Mouse (Mus musculus): ENCODE data around the gene Polr3b. TPM values are rescaled to one million over a fixed set of nuclear protein-coding genes. Genes with fewer than 3 reads are reported as not detected.

Gene Polr3b
- polyA plus RNA-seq, 1 experiment from 2014 or later = 17.2 TPM

- Histone ChIP-seq H3K4me1 (replicated peaks) (no peaks in the 10 kb centered on the region), H3K27me3 (no peaks in the 10 kb centered on the region), H3K9me3 (no peaks in the 10 kb centered on the region), H3K4me2 (replicated peaks) (no peak overlapping the region), H3K27ac (no peak overlapping the region), H3K4me3 (replicated peaks) (no peak overlapping the region), H3K9ac (replicated peaks) (no peak overlapping the region), H3K36me3 (peaks cover 5% of the 10 kb centered on the region; the same call in 1 of the 2 replicates)
- no peak for ATAC-seq
- 87% methylated on average over 2 of the region's 2 CpGs for WGBS
Observed at GRCm38 (mm10) chr10:84585294-84585650, 36.8 kb upstream of the Polr3b start.

GRCm38 (mm10) chr10:84590956-84591355 is 31.1 kb upstream of the Polr3b start:
- H3K9me3 ChIP-seq = no peaks in the 10 kb centered on the region
- WGBS = 86% methylated on average over 14 of the region's 14 CpGs
- H3K4me2 ChIP-seq (replicated peaks) = no peak overlapping the region
- H3K4me3 ChIP-seq (replicated peaks) = no peak overlapping the region
- peaks cover 15% of the 10 kb centered on the region for H3K36me3 ChIP-seq
- H3K27me3 ChIP-seq = 0 out of 2 replicates have a peak, but pooled peaks cover 2% of the 10 kb centered on the region
- H3K27ac ChIP-seq = no peak overlapping the region
- no peak for ATAC-seq
- H3K4me1 ChIP-seq (replicated peaks) = no peaks in the 10 kb centered on the region; the same call in 1 of the 2 replicates
- H3K9ac ChIP-seq (replicated peaks) = no peak overlapping the region

- WGBS = 95% methylated on average over 2 of the region's 2 CpGs
- H3K36me3 ChIP-seq = peaks cover 15% of the 10 kb centered on the region
- no peak overlapping the region for H3K4me3 ChIP-seq (replicated peaks)
- H3K9ac ChIP-seq (replicated peaks) = no peak overlapping the region
- 0 out of 2 replicates have a peak, but pooled peaks cover 2% of the 10 kb centered on the region for H3K27me3 ChIP-seq
- no peak overlapping the region for H3K27ac ChIP-seq
- H3K4me1 ChIP-seq (replicated peaks) = no peaks in the 10 kb centered on the region; the same call in 1 of the 2 replicates
- no peaks in the 10 kb centered on the region for H3K9me3 ChIP-seq
- no peak overlapping the region for H3K4me2 ChIP-seq (replicated peaks)
- ATAC-seq = no peak
Observed at GRCm38 (mm10) chr10:84591640-84592148, 30.4 kb upstream of the Polr3b start.

- H3K4me1 ChIP-seq (replicated peaks) = no peaks in the 10 kb centered on the region; the same call in 1 of the 2 replicates
- no peak overlapping the region for H3K4me3 ChIP-seq (replicated peaks)
- no peak overlapping the region for H3K4me2 ChIP-seq (replicated peaks)
- no peaks in the 10 kb centered on the region for H3K9me3 ChIP-seq
- H3K27me3 ChIP-seq = 0 out of 2 replicates have a peak, but pooled peaks cover 2% of the 10 kb centered on the region
- 57% methylated on average over 3 of the region's 3 CpGs for WGBS
- no peak overlapping the region for H3K9ac ChIP-seq (replicated peaks)
- peaks cover 15% of the 10 kb centered on the region for H3K36me3 ChIP-seq
- no peak overlapping the region for H3K27ac ChIP-seq
- no peak for ATAC-seq
Observed at GRCm38 (mm10) chr10:84592745-84593144, 29.3 kb upstream of the Polr3b start.

GRCm38 (mm10) chr10:84597127-84597785 is 24.8 kb upstream of the Polr3b start:
- H3K9ac ChIP-seq (replicated peaks) = no peak overlapping the region
- WGBS = 74% methylated on average over 3 of the region's 3 CpGs
- no peak for ATAC-seq
- no peak overlapping the region for H3K4me2 ChIP-seq (replicated peaks)
- H3K36me3 ChIP-seq = no peaks in the 10 kb centered on the region
- no peaks in the 10 kb centered on the region; the same call in 1 of the 2 replicates for H3K4me1 ChIP-seq (replicated peaks)
- no peaks in the 10 kb centered on the region for H3K9me3 ChIP-seq
- H3K27me3 ChIP-seq = 0 out of 2 replicates have a peak, but pooled peaks cover 2% of the 10 kb centered on the region
- no peak overlapping the region for H3K4me3 ChIP-seq (replicated peaks)
- no peak overlapping the region for H3K27ac ChIP-seq

- Histone ChIP-seq H3K36me3 (no peaks in the 10 kb centered on the region), H3K9me3 (no peaks in the 10 kb centered on the region), H3K27ac (no peak overlapping the region), H3K9ac (replicated peaks) (no peak overlapping the region), H3K4me1 (replicated peaks) (no peaks in the 10 kb centered on the region), H3K4me2 (replicated peaks) (no peak overlapping the region), H3K27me3 (0 out of 2 replicates have a peak, but pooled peaks cover 2% of the 10 kb centered on the region), H3K4me3 (replicated peaks) (no peak overlapping the region)
- no peak for ATAC-seq
- 44% methylated on average over 1 of the region's 1 CpGs for WGBS
Observed at GRCm38 (mm10) chr10:84598172-84598571, 23.9 kb upstream of the Polr3b start.

GRCm38 (mm10) chr10:84600136-84600535 is 22.0 kb upstream of the Polr3b start:
- no peak overlapping the region for H3K4me3 ChIP-seq (replicated peaks)
- H3K9me3 ChIP-seq = no peaks in the 10 kb centered on the region
- no peak overlapping the region for H3K27ac ChIP-seq
- H3K4me2 ChIP-seq (replicated peaks) = no peak overlapping the region
- no peaks in the 10 kb centered on the region for H3K4me1 ChIP-seq (replicated peaks)
- WGBS = 88% methylated on average over 6 of the region's 6 CpGs
- H3K27me3 ChIP-seq = 0 out of 2 replicates have a peak, but pooled peaks cover 2% of the 10 kb centered on the region
- H3K9ac ChIP-seq (replicated peaks) = no peak overlapping the region
- no peak for ATAC-seq
- peaks cover 3% of the 10 kb centered on the region; the same call in 1 of the 2 replicates for H3K36me3 ChIP-seq

GRCm38 (mm10) chr10:84604335-84604734 is 17.8 kb upstream of the Polr3b start:
- 48% methylated on average over 1 of the region's 1 CpGs for WGBS
- Histone ChIP-seq H3K4me2 (replicated peaks) (no peak overlapping the region), H3K9me3 (no peaks in the 10 kb centered on the region; the same call in 1 of the 2 replicates), H3K27ac (no peak overlapping the region), H3K36me3 (peaks cover 7% of the 10 kb centered on the region; the same call in 1 of the 2 replicates), H3K4me1 (replicated peaks) (no peaks in the 10 kb centered on the region), H3K27me3 (no peaks in the 10 kb centered on the region), H3K9ac (replicated peaks) (no peak overlapping the region), H3K4me3 (replicated peaks) (no peak overlapping the region)
- no peak for ATAC-seq

GRCm38 (mm10) chr10:84608361-84608760 is 13.7 kb upstream of the Polr3b start:
- Histone ChIP-seq H3K27ac (no peak overlapping the region), H3K9ac (replicated peaks) (no peak overlapping the region), H3K27me3 (no peaks in the 10 kb centered on the region), H3K4me2 (replicated peaks) (no peak overlapping the region), H3K4me3 (replicated peaks) (no peak overlapping the region), H3K4me1 (replicated peaks) (no peaks in the 10 kb centered on the region), H3K36me3 (peaks cover 7% of the 10 kb centered on the region; the same call in 1 of the 2 replicates), H3K9me3 (no peaks in the 10 kb centered on the region; the same call in 1 of the 2 replicates)
- no peak for ATAC-seq
- WGBS = 83% methylated on average over 3 of the region's 3 CpGs

GRCm38 (mm10) chr10:84610324-84610723 is 11.8 kb upstream of the Polr3b start:
- no peak overlapping the region for H3K4me2 ChIP-seq (replicated peaks)
- no peaks in the 10 kb centered on the region; the same call in 1 of the 2 replicates for H3K9me3 ChIP-seq
- peaks cover 4% of the 10 kb centered on the region; the same call in 1 of the 2 replicates for H3K36me3 ChIP-seq
- no peaks in the 10 kb centered on the region for H3K27me3 ChIP-seq
- no peak for ATAC-seq
- H3K9ac ChIP-seq (replicated peaks) = no peak overlapping the region
- no peak overlapping the region for H3K27ac ChIP-seq
- no peak overlapping the region for H3K4me3 ChIP-seq (replicated peaks)
- 79% methylated on average over 4 of the region's 4 CpGs for WGBS
- H3K4me1 ChIP-seq (replicated peaks) = no peaks in the 10 kb centered on the region

GRCm38 (mm10) chr10:84610783-84611182 is 11.3 kb upstream of the Polr3b start:
- WGBS = 68% methylated on average over 3 of the region's 3 CpGs
- no peak overlapping the region for H3K9ac ChIP-seq (replicated peaks)
- H3K4me1 ChIP-seq (replicated peaks) = no peaks in the 10 kb centered on the region
- no peaks in the 10 kb centered on the region for H3K27me3 ChIP-seq
- no peak overlapping the region for H3K27ac ChIP-seq
- H3K4me3 ChIP-seq (replicated peaks) = no peak overlapping the region
- no peaks in the 10 kb centered on the region; the same call in 1 of the 2 replicates for H3K9me3 ChIP-seq
- H3K36me3 ChIP-seq = peaks cover 4% of the 10 kb centered on the region; the same call in 1 of the 2 replicates
- no peak overlapping the region for H3K4me2 ChIP-seq (replicated peaks)
- no peak for ATAC-seq

GRCm38 (mm10) chr10:84611664-84612063 is 10.4 kb upstream of the Polr3b start:
- Histone ChIP-seq H3K27ac (no peak overlapping the region), H3K4me2 (replicated peaks) (no peak overlapping the region), H3K9ac (replicated peaks) (no peak overlapping the region), H3K4me1 (replicated peaks) (no peaks in the 10 kb centered on the region), H3K4me3 (replicated peaks) (no peak overlapping the region), H3K27me3 (no peaks in the 10 kb centered on the region), H3K9me3 (no peaks in the 10 kb centered on the region), H3K36me3 (no peaks in the 10 kb centered on the region)
- WGBS = 32% methylated on average over 3 of the region's 3 CpGs
- ATAC-seq = no peak

Measured in midbrain, embryonic 13.5 days (tissue).